Mouse (Mus musculus) heart, adult 8-10 months (tissue): ENCODE results near the gene Naa11. TPM values are rescaled to one million over a fixed set of nuclear protein-coding genes. Genes with fewer than 3 reads are reported as not detected.

Experiments
- DNase-seq: peaks from one replicate; pipeline ENCODE4 v3.0.0; 2022; ENCODE audit warnings: low spot score
- total RNA-seq, 4 experiments: library from RNA; stranded (reverse); gene quantifications; 2 replicates each; pipeline ENCODE4 v1.2.4; 2022

Gene Naa11
- total RNA-seq, 4 experiments from 2014 or later: not detected

- no peak for DNase-seq
These were observed 47.0 kb downstream of the Naa11 start for GRCm38 (mm10) chr5:97345129-97345528.

- no peak for DNase-seq
These were observed 48.0 kb downstream of the Naa11 start for GRCm38 (mm10) chr5:97344144-97344543.

GRCm38 (mm10) chr5:97334794-97335193, 57.4 kb downstream of the Naa11 start:
- no peak for DNase-seq

Other genes starting within 250 kb of the Naa11 start
- gene Gk2, start 64.6 kb upstream of the Naa11 start, total RNA-seq: not detected